Mouse (Mus musculus) forebrain, embryonic 14.5 days (tissue): ENCODE data around the gene Gad2. TPM values are rescaled to one million over a fixed set of nuclear protein-coding genes. Genes with fewer than 3 reads are reported as not detected.

Source experiments
- ATAC-seq: fragments of 200-750 bp; cut with Nextera tagmentation; 2 replicates; pipeline ENCODE4 v1.8.0; 2017; ENCODE audit warnings: mild to moderate bottlenecking, moderate library complexity
- DNase-seq: peaks from one replicate; pipeline ENCODE4 v3.0.0-alpha.2; 2015; ENCODE audit warnings: low spot score
- H3K27ac ChIP-seq: fragments of 300-500 bp; sonication (generic); 2 replicates; pipeline ENCODE4 v1.5.1; 2014; ENCODE audit warnings: low read depth, mild to moderate bottlenecking, control low read depth, low read length, moderate library complexity
- H3K27me3 ChIP-seq: fragments of 300-500 bp; sonication (generic); replicated peaks from 2 replicates; pipeline ENCODE4 v1.6.1; 2014; ENCODE audit warnings: low read length, control low read depth, mixed read lengths; ENCODE audit not compliant: control insufficient read depth, insufficient read depth
- H3K36me3 ChIP-seq: fragments of 300-500 bp; sonication (generic); 2 replicates; pipeline ENCODE4 v1.6.1; 2014; ENCODE audit warnings: low read length, control low read depth; ENCODE audit not compliant: control insufficient read depth, insufficient read depth
- H3K4me1 ChIP-seq: fragments of 300-500 bp; sonication (generic); 2 replicates; pipeline ENCODE4 v1.6.1; 2014; ENCODE audit warnings: antibody characterized with exemption, low read length, control low read depth; ENCODE audit not compliant: control insufficient read depth, insufficient read depth
- H3K4me2 ChIP-seq: fragments of 300-500 bp; sonication (generic); 2 replicates; pipeline ENCODE4 v1.6.1; 2014; ENCODE audit warnings: mild to moderate bottlenecking, control low read depth, low read length
- H3K4me3 ChIP-seq: fragments of 300-500 bp; sonication (generic); 2 replicates; pipeline ENCODE4 v1.5.1; 2014; ENCODE audit warnings: low read depth, low read length, control low read depth
- H3K9ac ChIP-seq: fragments of 300-500 bp; sonication (generic); 2 replicates; pipeline ENCODE4 v1.6.1; 2014; ENCODE audit warnings: mild to moderate bottlenecking, low read length, control low read depth, moderate library complexity
- H3K9me3 ChIP-seq: fragments of 300-500 bp; sonication (generic); replicated peaks from 2 replicates; pipeline ENCODE4 v1.6.1; 2016; ENCODE audit warnings: low read length, control low read depth, mixed read lengths; ENCODE audit not compliant: control insufficient read depth
- WGBS: fragments of 180-500 bp; shearing (Covaris S2); extraction: QIAGEN DNeasy Blood & Tissue Kit; methylation state at CpG from one replicate; pipeline ENCODE4 v1.1.7; 2014; 5-methylcytosine and 5-hydroxymethylcytosine counted together
- microRNA-seq: library from miRNA; unstranded; fragments of <30 nt; microRNA quantifications from one replicate; pipeline ENCODE4, GENCODE M21; 2016
- polyA plus RNA-seq: library from polyadenylated mRNA; unstranded; fragments of >200 nt; fragmentation: Nextera tagmentation; extraction: Ambion mirVana; gene quantifications from 2 replicates; pipeline ENCODE4 v1.2.1, GENCODE M21; 2014

Gene Gad2
- polyA plus RNA-seq, 1 experiment from 2014 or later, result 38.7 TPM

- Histone ChIP-seq H3K4me3 (no peak overlapping the region), H3K36me3 (no peaks in the 10 kb centered on the region), H3K4me2 (no peak overlapping the region), H3K27me3 (no peaks in the 10 kb centered on the region), H3K9me3 (no peaks in the 10 kb centered on the region), H3K4me1 (no peaks in the 10 kb centered on the region), H3K27ac (no peak overlapping the region), H3K9ac (no peak overlapping the region)
- DNase-seq (peak; percentile 24), ATAC-seq (no peak)
- 60% methylated on average over 1 of the region's 1 CpGs for WGBS
Measured at GRCm38 (mm10) chr2:22739369-22739768, 117.4 kb downstream of the Gad2 start.

- H3K4me2 ChIP-seq, result no peak overlapping the region
- no peak overlapping the region for H3K9ac ChIP-seq
- 92% methylated on average over 1 of the region's 1 CpGs for WGBS
- H3K9me3 ChIP-seq, result no peaks in the 10 kb centered on the region
- H3K36me3 ChIP-seq, result no peaks in the 10 kb centered on the region
- H3K27me3 ChIP-seq, result no peaks in the 10 kb centered on the region
- DNase-seq, result no peak
- ATAC-seq, result no peak
- no peak overlapping the region for H3K27ac ChIP-seq
- H3K4me3 ChIP-seq, result no peak overlapping the region
- no peaks in the 10 kb centered on the region for H3K4me1 ChIP-seq
Measured at GRCm38 (mm10) chr2:22740441-22740840, 118.4 kb downstream of the Gad2 start.

- H3K4me3 ChIP-seq, result no peak overlapping the region
- H3K36me3 ChIP-seq, result no peaks in the 10 kb centered on the region
- H3K4me1 ChIP-seq, result no peaks in the 10 kb centered on the region
Measured at GRCm38 (mm10) chr2:22741222-22741621, 119.2 kb downstream of the Gad2 start.

More at GRCm38 (mm10) chr2:22741222-22741621, 119.2 kb downstream of the Gad2 start:
- Histone ChIP-seq H3K27me3 (no peaks in the 10 kb centered on the region), H3K27ac (no peak overlapping the region), H3K4me2 (no peak overlapping the region), H3K9me3 (no peaks in the 10 kb centered on the region), H3K9ac (no peak overlapping the region)
- WGBS, result 64% methylated on average over 3 of the region's 3 CpGs
- DNase-seq (no peak), ATAC-seq (no peak)

Small RNA genes lying within 50 kb of the gene (microRNA-seq; reads per million reads assigned to microRNA genes)
- gene Gm23636, result not detected
- not detected for gene Mir3967

Other genes with a start within 250 kb of the Gad2 start
- gene Apbb1ip, start 151.9 kb downstream of the Gad2 start, polyA plus RNA-seq, result 0.66 and 1.3 TPM in 2 replicates